Mouse (Mus musculus) CH12.LX (cell line): Measurements from ENCODE around the gene Me1. TPM values are rescaled to one million over a fixed set of nuclear protein-coding genes. Genes with fewer than 3 reads are reported as not detected.

Experiments
- DNase-seq: peaks from one replicate; pipeline ENCODE4 v3.0.0-alpha.2; 2013; ENCODE audit errors: extremely low read depth
- H3K27ac ChIP-seq: 2 replicates; pipeline ENCODE4 v1.5.1; 2012; ENCODE audit warnings: low read depth, mild to moderate bottlenecking, control low read depth, moderate library complexity; ENCODE audit not compliant: insufficient read depth
- H3K27me3 ChIP-seq: replicated peaks from 2 replicates; pipeline ENCODE3; 2012; ENCODE audit warnings: inconsistent platforms
- H3K36me3 ChIP-seq, 2 experiments: replicated peaks in 1 of 2; 2 replicates each; pipeline versions ENCODE3 to v1.6.1; 2012; ENCODE audit warnings: inconsistent platforms in 1 of 2, low read length in 1 of 2, mild to moderate bottlenecking in 1 of 2, mixed read lengths in 1 of 2, moderate library complexity in 1 of 2; ENCODE audit not compliant: control insufficient read depth in 1 of 2, insufficient read depth in 1 of 2
- H3K4me1 ChIP-seq, 2 experiments: 2 replicates each; pipeline ENCODE4 v1.6.1; 2012; ENCODE audit warnings: inconsistent platforms in 1 of 2, moderate library complexity in 1 of 2; ENCODE audit not compliant: insufficient read depth in 2 of 2, control insufficient read depth in 1 of 2
- H3K4me2 ChIP-seq: 2 replicates; pipeline ENCODE4 v1.6.1; 2012; ENCODE audit warnings: low read depth, mild to moderate bottlenecking, control low read depth; ENCODE audit not compliant: poor library complexity, insufficient read depth, severe bottlenecking
- H3K4me3 ChIP-seq, 3 experiments: fragments of 150-350 bp in 1 of 3; sonication (generic) in 1 of 3; replicated peaks in 1 of 3; 2 replicates each; pipeline versions ENCODE3 to v1.5.1; 2011 to 2012; ENCODE audit warnings: low read depth in 2 of 3, low read length in 2 of 3, mild to moderate bottlenecking in 2 of 3, moderate library complexity in 2 of 3, control low read depth in 1 of 3, improper control_type of control experiment in 1 of 3, inconsistent platforms in 1 of 3, mixed read lengths in 1 of 3; ENCODE audit not compliant: poor library complexity in 1 of 3
- H3K79me2 ChIP-seq: replicated peaks from 2 replicates; pipeline ENCODE4 v1.6.1; 2012; ENCODE audit warnings: mild to moderate bottlenecking, moderate library complexity; ENCODE audit not compliant: control insufficient read depth, poor library complexity, insufficient read depth, severe bottlenecking; ENCODE audit errors: extremely low read depth
- H3K9ac ChIP-seq: 2 replicates; pipeline ENCODE4 v1.6.1; 2012; ENCODE audit warnings: low read depth, mild to moderate bottlenecking, control low read depth, moderate library complexity; ENCODE audit not compliant: insufficient read depth
- H3K9me3 ChIP-seq: replicated peaks from 2 replicates; pipeline ENCODE3; 2012; ENCODE audit warnings: low read length, inconsistent platforms, mixed read lengths
- BHLHE40 ChIP-seq: IDR thresholded peaks from 2 replicates; pipeline ENCODE4 v1.6.1; 2011; ENCODE audit warnings: mild to moderate bottlenecking, low read depth, low read length, improper control_type of control experiment
- CHD1 ChIP-seq: IDR thresholded peaks from 2 replicates; pipeline ENCODE4 v1.6.1; 2012; ENCODE audit warnings: low read depth, low read length, improper control_type of control experiment, inconsistent platforms
- CTCF ChIP-seq, 2 experiments: IDR thresholded peaks in 1 of 2; conservative IDR thresholded peaks in 1 of 2; 2 replicates each; pipeline ENCODE4 v1.5.1; 2011 to 2012; ENCODE audit warnings: low read depth in 2 of 2, low read length in 2 of 2, improper control_type of control experiment in 1 of 2, inconsistent platforms in 1 of 2, mild to moderate bottlenecking in 1 of 2, moderate library complexity in 1 of 2
- ELF1 ChIP-seq: IDR thresholded peaks from 2 replicates; pipeline ENCODE4 v1.6.1; 2014; ENCODE audit warnings: low read depth, mild to moderate bottlenecking, inconsistent platforms, low read length, improper control_type of control experiment
- ETS1 ChIP-seq: conservative IDR thresholded peaks from 2 replicates; pipeline ENCODE4 v1.6.1; 2012; ENCODE audit warnings: low read depth, mild to moderate bottlenecking, inconsistent platforms, low read length, improper control_type of control experiment, moderate library complexity
- GABPA ChIP-seq: IDR thresholded peaks from 2 replicates; pipeline ENCODE4 v1.6.1; 2012; ENCODE audit warnings: low read depth, low read length, improper control_type of control experiment, inconsistent platforms; ENCODE audit not compliant: insufficient replicate concordance
- HCFC1 ChIP-seq: IDR thresholded peaks from 2 replicates; pipeline ENCODE4 v1.6.1; 2012; ENCODE audit warnings: low read depth, mild to moderate bottlenecking, inconsistent platforms, low read length, improper control_type of control experiment
- JUND ChIP-seq: conservative IDR thresholded peaks from 2 replicates; pipeline ENCODE4 v1.6.1; 2011; ENCODE audit warnings: low read depth, low read length, improper control_type of control experiment
- KAT2A ChIP-seq: IDR thresholded peaks from 2 replicates; pipeline ENCODE4 v1.6.1; 2012; ENCODE audit warnings: low read length, improper control_type of control experiment, inconsistent platforms; ENCODE audit not compliant: insufficient replicate concordance
- MAFK ChIP-seq: IDR thresholded peaks from 2 replicates; pipeline ENCODE4 v1.6.1; 2011; ENCODE audit warnings: low read length, improper control_type of control experiment; ENCODE audit not compliant: insufficient replicate concordance
- MXI1 ChIP-seq: IDR thresholded peaks from 2 replicates; pipeline ENCODE4 v1.6.1; 2011; ENCODE audit warnings: mild to moderate bottlenecking, low read depth, low read length, improper control_type of control experiment
- MYC ChIP-seq: IDR thresholded peaks from 2 replicates; pipeline ENCODE4 v1.6.1; 2011; ENCODE audit warnings: low read depth, mild to moderate bottlenecking, improper control_type of control experiment, low read length
- NELFE ChIP-seq: IDR thresholded peaks from 2 replicates; pipeline ENCODE4 v1.6.1; 2011; ENCODE audit warnings: low read depth, low read length, improper control_type of control experiment
- NRF1 ChIP-seq: IDR thresholded peaks from 2 replicates; pipeline ENCODE4 v1.6.1; 2014; ENCODE audit warnings: low read depth, mild to moderate bottlenecking, inconsistent platforms, low read length, improper control_type of control experiment, moderate library complexity
- PAX5 ChIP-seq: IDR thresholded peaks from 2 replicates; pipeline ENCODE4 v1.6.1; 2012; ENCODE audit warnings: low read length, inconsistent platforms, mixed read lengths
- POLR2A ChIP-seq: IDR thresholded peaks from 2 replicates; pipeline ENCODE4 v1.6.1; 2011; ENCODE audit warnings: low read depth, mild to moderate bottlenecking, improper control_type of control experiment, low read length
- POLR2AphosphoS2 ChIP-seq: IDR thresholded peaks from 2 replicates; pipeline ENCODE4 v1.6.1; 2011; ENCODE audit warnings: low read depth, low read length, improper control_type of control experiment
- RAD21 ChIP-seq: IDR thresholded peaks from 2 replicates; pipeline ENCODE4 v1.6.1; 2011; ENCODE audit warnings: low read depth, mild to moderate bottlenecking, low read length, improper control_type of control experiment, moderate library complexity
- RCOR1 ChIP-seq: conservative IDR thresholded peaks from 2 replicates; pipeline ENCODE4 v1.6.1; 2012; ENCODE audit warnings: low read depth, mild to moderate bottlenecking, inconsistent platforms, low read length, improper control_type of control experiment
- SIN3A ChIP-seq: IDR thresholded peaks from 2 replicates; pipeline ENCODE4 v1.6.1; 2012; ENCODE audit warnings: low read length, improper control_type of control experiment, inconsistent platforms
- SMC3 ChIP-seq: IDR thresholded peaks from 2 replicates; pipeline ENCODE4 v1.6.1; 2011; ENCODE audit warnings: low read depth, low read length, improper control_type of control experiment
- TBP ChIP-seq: conservative IDR thresholded peaks from 2 replicates; pipeline ENCODE4 v1.6.1; 2011; ENCODE audit warnings: low read depth, low read length, improper control_type of control experiment
- TCF12 ChIP-seq: IDR thresholded peaks from 2 replicates; pipeline ENCODE4 v1.6.1; 2014; ENCODE audit warnings: low read depth, mild to moderate bottlenecking, inconsistent platforms, low read length, improper control_type of control experiment
- UBTF ChIP-seq: IDR thresholded peaks from 2 replicates; pipeline ENCODE4 v1.6.1; 2012; ENCODE audit warnings: low read depth, mild to moderate bottlenecking, inconsistent platforms, low read length, improper control_type of control experiment, moderate library complexity
- USF2 ChIP-seq: conservative IDR thresholded peaks from 2 replicates; pipeline ENCODE4 v1.6.1; 2011; ENCODE audit warnings: low read depth, low read length, improper control_type of control experiment
- ZKSCAN1 ChIP-seq: IDR thresholded peaks from 2 replicates; pipeline ENCODE4 v1.6.1; 2012; ENCODE audit warnings: low read depth, inconsistent platforms, low read length, improper control_type of control experiment, borderline replicate concordance
- ZNF384 ChIP-seq: IDR thresholded peaks from 2 replicates; pipeline ENCODE4 v1.6.1; 2012; ENCODE audit warnings: low read depth, low read length, improper control_type of control experiment, inconsistent platforms
- dilution Hi-C: fragments of 300-500 bp; cut with MboI; formaldehyde crosslinking; loops from 2 replicates; pipeline ENCODE4 v1.14.3; 2020; ENCODE audit warnings: low sequenced_read_pairs; ENCODE audit not compliant: extremely low pct_unique_long_range_greater_than_20kb, extremely low pct_ligation_motif_present
- in situ Hi-C: fragments of 300-500 bp; cut with MboI; formaldehyde crosslinking; loops from 3 replicates; pipeline ENCODE4 v1.14.3; 2019; ENCODE audit warnings: low sequenced_read_pairs, low pct_ligation_motif_present, low pct_unique_long_range_greater_than_20kb, mixed read lengths
- polyA plus RNA-seq: library from polyadenylated mRNA; unstranded; fragments of >175 nt; gene quantifications from 2 replicates; pipeline ENCODE4 v1.2.1, GENCODE M21; 2012; ENCODE audit warnings: low read depth; ENCODE audit not compliant: insufficient read length
- total RNA-seq, 2 experiments: library from RNA; depleted of rRNA; stranded (reverse); fragments of 300-350 nt in 1 of 2; fragments of >200 nt in 1 of 2; gene quantifications; 2 replicates each; pipeline ENCODE4 v1.2.3; 2012 to 2014

Gene Me1
- total RNA-seq (2012; rRNA removed), result 6.7 and 9.4 TPM in 2 replicates
- 16.7 TPM in 2 replicates for total RNA-seq (2014; rRNA removed)
- polyA plus RNA-seq, result 38.6 and 39.9 TPM in 2 replicates

DNA sequence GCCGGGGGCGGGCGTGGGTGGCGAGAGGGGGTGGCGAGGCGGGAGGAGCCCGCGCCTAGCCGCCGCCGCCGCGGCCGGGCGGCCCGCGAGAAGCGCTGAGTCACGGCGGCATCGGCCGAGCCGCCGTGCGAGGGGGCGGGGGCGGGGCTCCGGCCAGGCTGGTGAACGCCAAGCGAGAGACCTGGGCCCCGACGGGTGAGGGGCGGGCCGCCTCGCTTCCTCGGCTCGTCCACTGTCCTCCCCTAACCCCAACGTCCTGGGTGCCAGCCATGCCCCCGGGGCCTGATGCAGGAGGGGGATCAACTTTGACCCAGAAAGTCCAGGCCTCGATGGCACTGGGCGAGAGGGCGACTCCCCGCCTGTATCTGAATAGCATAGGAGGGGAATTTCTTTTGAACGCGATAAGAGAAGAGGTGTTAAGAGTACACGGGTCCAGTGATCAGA, at the start of gene Me1:
Gene Me1, minus strand, starts transcription at position 136 of the 444 bp plus-strand sequence.
- peak within 1 kb of the TSS; percentile 21; the same call in 1 of the 2 replicates for H3K27ac ChIP-seq

DNA sequence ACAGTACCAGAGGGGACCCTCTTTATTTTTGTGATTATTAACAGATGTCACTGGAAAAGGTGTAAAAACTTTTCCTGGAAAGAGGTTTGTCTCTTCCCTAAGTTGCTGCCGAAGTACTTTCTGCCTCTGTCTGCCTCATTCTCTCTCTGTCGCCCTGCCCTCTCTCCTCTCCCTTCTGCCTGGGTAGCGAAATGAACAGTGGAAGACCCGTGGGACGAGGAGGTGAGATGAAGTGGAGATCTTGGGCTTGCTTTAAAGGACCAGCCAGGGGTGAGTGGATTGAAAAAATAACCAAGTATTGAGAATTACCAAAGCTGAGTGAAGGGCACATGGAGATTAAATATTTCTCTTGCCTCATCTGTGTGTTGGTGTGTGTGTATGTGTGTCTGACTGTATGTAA, 48.3 kb upstream of the Me1 start:
- Histone ChIP-seq H3K79me2 (no peaks in the 10 kb centered on the region), H3K4me1 (peaks cover 0 to 6% of the 10 kb centered on the region in 2 experiments; a peak in 3 of 4 replicates), H3K27ac (no peak overlapping the region), H3K9ac (no peak overlapping the region), H3K27me3 (no peaks in the 10 kb centered on the region), H3K36me3 (no peaks in the 10 kb centered on the region), H3K4me3 (no peak overlapping the region), H3K9me3 (no peaks in the 10 kb centered on the region), H3K4me2 (no peak overlapping the region)
- dilution Hi-C loops, result no loop called here
- in situ Hi-C loops, result loop anchor here (5.0 to 25.0 kb wide), 2 partner anchors 152 to 282 kb away; partner anchors contain the start of genes Dop1a and Ube2cbp
- TF ChIP-seq NRF1, result no peak
- TF ChIP-seq CHD1, result no peak
- TF ChIP-seq USF2, result no peak
- no peak for TF ChIP-seq BHLHE40
- TF ChIP-seq ZNF384, result no peak
- no peak for TF ChIP-seq SMC3
- no peak for TF ChIP-seq GABPA
- TF ChIP-seq JUND, result no peak
- no peak for TF ChIP-seq PAX5
- no peak for TF ChIP-seq TBP
- TF ChIP-seq ZKSCAN1, result no peak
- no peak for TF ChIP-seq HCFC1
- TF ChIP-seq ETS1, result no peak
- TF ChIP-seq SIN3A, result no peak
- TF ChIP-seq KAT2A, result no peak
- DNase-seq, result no peak

More for the DNA sequence above, at the start of gene Me1:
- DNase-seq, result peak; percentile 44
- in situ Hi-C loops, result no loop called here
- Histone ChIP-seq H3K4me1 (peaks cover 2 to 16% of the 10 kb centered on the region in 2 experiments; a peak in 3 of 4 replicates), H3K4me2 (peak within 1 kb of the TSS; percentile 62), H3K9me3 (no peaks in the 10 kb centered on the region), H3K9ac (peak within 1 kb of the TSS; percentile 83), H3K79me2 (no peaks in the 10 kb centered on the region), H3K27me3 (no peaks in the 10 kb centered on the region), H3K36me3 (no peaks in the 10 kb centered on the region), H3K4me3 (peak within 1 kb of the TSS; percentile 41 to 89 (median 81))
- TF ChIP-seq TCF12, result no peak
- TF ChIP-seq NELFE, result 0 out of 2 replicates have a peak, but pooled peaks have one; percentile 23
- no peak; the same call in 1 of the 2 replicates for TF ChIP-seq UBTF
- no peak for TF ChIP-seq NRF1
- TF ChIP-seq TBP, result no peak
- no peak for TF ChIP-seq RAD21
- no peak for TF ChIP-seq MYC
- no peak for TF ChIP-seq ELF1
- TF ChIP-seq PAX5, result no peak
- TF ChIP-seq MXI1, result peak; percentile 33; the same call in 1 of the 2 replicates
- TF ChIP-seq POLR2A, result 0 out of 2 replicates have a peak, but pooled peaks have one; percentile 29
- TF ChIP-seq JUND, result no peak
- TF ChIP-seq POLR2AphosphoS2, result no peak
- no peak for TF ChIP-seq RCOR1
- TF ChIP-seq CTCF (conservative IDR thresholded peaks at IDR 0.05 in 1 of 2, IDR thresholded peaks at IDR 0.05 in 1 of 2; ENCODE audit: low read depth in 2 of 2, low read length in 2 of 2), result no peak
- peak; percentile 42; the same call in 1 of the 2 replicates for TF ChIP-seq MAFK
- dilution Hi-C loops, result no loop called here
